Mouse (Mus musculus) CD4-positive, CD25-positive, alpha-beta regulatory T cell, adult 2 months (primary cell): ENCODE data around the gene Ppfia2.

Source experiments
- DNase-seq: peaks from one replicate; pipeline ENCODE4 v3.0.0-alpha.2; 2012; ENCODE audit warnings: low read depth, low spot score

Gene Ppfia2

GRCm38 (mm10) chr10:106665221-106665620, 195.1 kb downstream of the Ppfia2 start:
- no peak for DNase-seq

GRCm38 (mm10) chr10:106670170-106670569, 200.0 kb downstream of the Ppfia2 start:
- no peak for DNase-seq

GRCm38 (mm10) chr10:106681395-106681794, 211.3 kb downstream of the Ppfia2 start:
- no peak for DNase-seq

GRCm38 (mm10) chr10:106685519-106685918, 215.4 kb downstream of the Ppfia2 start:
- no peak for DNase-seq

GRCm38 (mm10) chr10:106719936-106720335, 249.8 kb downstream of the Ppfia2 start:
- DNase-seq = no peak

- DNase-seq = no peak
Measured at GRCm38 (mm10) chr10:106732265-106732664, 262.1 kb downstream of the Ppfia2 start.

- DNase-seq = no peak
Measured at GRCm38 (mm10) chr10:106736230-106737063, 266.3 kb downstream of the Ppfia2 start.

- no peak for DNase-seq
Measured at GRCm38 (mm10) chr10:106738190-106738589, 268.1 kb downstream of the Ppfia2 start.

GRCm38 (mm10) chr10:106744966-106745365, 274.8 kb downstream of the Ppfia2 start:
- DNase-seq = no peak

GRCm38 (mm10) chr10:106761061-106761460, 290.9 kb downstream of the Ppfia2 start:
- no peak for DNase-seq

GRCm38 (mm10) chr10:106763785-106764184, 293.6 kb downstream of the Ppfia2 start:
- no peak for DNase-seq

- DNase-seq = no peak
Measured at GRCm38 (mm10) chr10:106775571-106775970, 305.4 kb downstream of the Ppfia2 start.

- no peak for DNase-seq
Measured at GRCm38 (mm10) chr10:106815447-106815846, 345.3 kb downstream of the Ppfia2 start.

- no peak for DNase-seq
Measured at GRCm38 (mm10) chr10:106818381-106818780, 348.2 kb downstream of the Ppfia2 start.

GRCm38 (mm10) chr10:106824215-106824614, 354.1 kb downstream of the Ppfia2 start:
- no peak for DNase-seq

GRCm38 (mm10) chr10:106838476-106838875, 368.3 kb downstream of the Ppfia2 start:
- DNase-seq = no peak

- no peak for DNase-seq
Measured at GRCm38 (mm10) chr10:106858106-106858505, 388.0 kb downstream of the Ppfia2 start.

GRCm38 (mm10) chr10:106870233-106870632, 400.1 kb downstream of the Ppfia2 start:
- DNase-seq = no peak

GRCm38 (mm10) chr10:106871847-106872246, 401.7 kb downstream of the Ppfia2 start:
- DNase-seq = no peak

GRCm38 (mm10) chr10:106872714-106873113, 402.6 kb downstream of the Ppfia2 start:
- DNase-seq = no peak

GRCm38 (mm10) chr10:106881330-106881729, 411.2 kb downstream of the Ppfia2 start:
- DNase-seq = no peak

GRCm38 (mm10) chr10:106896351-106896750, 426.2 kb downstream of the Ppfia2 start:
- DNase-seq = no peak

- no peak for DNase-seq
Measured at GRCm38 (mm10) chr10:106910108-106910507, 440.0 kb downstream of the Ppfia2 start.
